Mouse (Mus musculus): Measurements from ENCODE around the gene Ddx54.

Gene Ddx54

GRCm38 (mm10) chr5:120609246-120609775 lies 3.2 kb upstream of the Ddx54 start:
- DNase-seq (ENCODE audit: low read depth, low spot score), result no peak

DNA sequence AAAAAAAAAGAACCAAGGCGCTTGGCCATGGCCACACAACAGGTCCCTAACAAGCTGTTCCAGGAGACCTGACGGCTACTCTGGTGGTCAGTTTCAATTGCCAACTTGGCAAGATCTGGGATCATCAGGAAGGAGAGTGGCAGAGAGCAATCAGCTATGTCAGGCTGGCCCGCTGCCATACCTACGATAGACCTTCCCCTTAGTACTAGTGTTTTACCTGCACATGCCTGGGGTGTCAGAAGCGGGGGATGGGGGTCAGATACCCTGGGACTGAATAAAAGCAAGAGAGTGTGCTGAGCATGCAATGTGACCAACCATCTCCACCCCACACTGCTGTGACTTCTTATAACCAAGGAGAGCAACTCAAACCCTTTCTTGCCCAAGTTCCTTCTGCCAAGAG lies 1.6 kb upstream of the Ddx54 start:
- DNase-seq (ENCODE audit: low read depth, low spot score), result no peak

DNA sequence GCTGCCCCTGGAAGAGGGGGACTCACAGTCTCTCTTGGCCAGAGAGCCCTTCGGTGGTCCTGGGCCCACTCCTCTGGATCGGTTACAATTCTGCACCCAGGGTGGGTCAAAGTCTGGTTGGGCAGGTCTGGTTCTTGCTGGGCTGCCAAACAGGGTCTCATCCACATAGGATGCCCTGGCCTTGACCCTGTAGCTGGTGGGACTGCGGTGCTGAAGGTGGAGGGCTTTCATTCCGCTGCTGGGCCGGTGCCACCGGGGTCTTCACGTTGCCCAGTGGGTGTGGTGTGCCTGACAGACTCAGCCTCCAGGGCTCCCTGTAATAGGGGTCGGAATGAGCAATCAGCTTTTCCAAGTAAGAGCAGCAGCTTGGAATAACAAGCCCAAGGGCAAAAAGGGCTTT lies 1.1 kb upstream of the Ddx54 start:
- no peak for DNase-seq (ENCODE audit: low read depth, low spot score)

GRCm38 (mm10) chr5:120612822-120613604 lies 474 bp downstream of the Ddx54 start:
- DNase-seq (ENCODE audit: low read depth, low spot score), result peak; percentile 100

DNA sequence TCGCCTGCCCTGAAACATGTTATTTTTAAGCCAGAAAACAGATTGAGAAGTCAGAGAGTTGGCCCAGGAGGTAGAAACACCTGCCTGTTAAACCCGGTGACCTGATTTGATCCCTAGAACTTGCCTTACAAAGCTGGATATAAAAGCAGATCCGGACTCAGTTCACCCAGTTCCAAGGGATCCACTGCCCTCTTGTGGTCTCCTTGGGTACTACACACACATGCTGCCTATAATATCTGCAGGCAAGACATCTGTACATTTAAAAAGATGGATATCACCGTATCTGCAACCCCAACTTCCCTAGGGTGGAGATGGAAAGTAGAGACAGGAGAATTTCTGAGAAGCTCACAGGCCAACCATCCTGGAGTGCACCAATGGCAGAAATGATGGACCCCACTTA lies 3.4 kb downstream of the Ddx54 start:
- DNase-seq (ENCODE audit: low read depth, low spot score), result no peak

GRCm38 (mm10) chr5:120618778-120619177 lies 6.2 kb downstream of the Ddx54 start:
- no peak for DNase-seq (ENCODE audit: low read depth, low spot score)

DNA sequence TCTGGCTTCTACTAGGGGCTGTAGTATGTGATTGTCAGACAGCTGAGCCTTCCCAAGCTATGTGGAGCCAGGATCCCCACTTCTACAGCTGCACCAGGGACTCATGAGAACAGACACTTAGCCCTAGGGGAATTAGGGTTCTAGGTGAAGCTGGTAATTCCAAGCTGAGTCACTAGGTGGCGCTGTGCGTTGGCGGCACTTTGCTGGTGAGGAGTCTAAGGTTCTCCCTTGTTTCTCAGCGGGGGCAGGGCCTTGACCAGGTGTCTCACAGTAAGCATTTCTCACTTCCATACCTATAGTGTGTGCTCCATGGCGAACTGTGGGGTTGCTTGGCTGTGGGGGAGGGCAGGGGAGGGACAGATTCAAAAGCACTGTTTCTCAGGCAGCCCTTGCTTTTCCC lies 6.7 kb downstream of the Ddx54 start:
- DNase-seq (ENCODE audit: low read depth, low spot score), result no peak

GRCm38 (mm10) chr5:120620375-120621077 lies 8.0 kb downstream of the Ddx54 start:
- no peak for DNase-seq (ENCODE audit: low read depth, low spot score)

DNA sequence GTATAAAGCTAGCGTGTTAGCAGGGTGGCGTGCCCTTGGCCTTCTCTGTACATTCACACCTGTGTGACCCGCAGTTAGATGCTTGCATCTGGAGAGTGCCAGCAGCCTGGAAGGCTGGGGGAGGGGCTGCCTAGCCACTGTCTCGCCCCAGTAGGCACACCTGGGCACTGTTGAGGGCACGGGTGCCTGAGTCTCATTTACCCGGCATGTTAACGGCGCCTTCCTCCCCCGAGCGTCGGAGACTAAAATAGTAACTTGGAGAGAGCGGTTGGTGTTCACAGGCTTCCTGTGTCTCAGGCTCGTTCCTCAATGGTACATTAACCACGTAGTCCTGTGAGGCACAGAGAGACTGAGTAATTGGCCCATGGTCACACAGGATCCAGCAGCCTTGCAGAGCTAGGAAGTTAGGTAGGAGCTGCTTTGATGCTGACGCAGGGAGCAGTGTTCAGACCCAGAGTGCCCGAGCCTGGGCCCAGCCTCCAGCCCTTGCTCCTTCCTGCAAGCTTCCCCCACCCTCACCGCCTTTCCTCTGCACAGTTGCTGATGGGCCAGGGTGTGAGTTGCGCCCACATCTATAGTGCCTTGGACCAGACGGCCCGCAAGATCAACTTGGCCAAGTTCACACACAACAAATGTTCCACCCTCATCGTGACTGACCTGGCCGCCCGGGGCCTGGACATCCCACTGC lies 8.7 kb downstream of the Ddx54 start:
- no peak for DNase-seq (ENCODE audit: low read depth, low spot score)

DNA sequence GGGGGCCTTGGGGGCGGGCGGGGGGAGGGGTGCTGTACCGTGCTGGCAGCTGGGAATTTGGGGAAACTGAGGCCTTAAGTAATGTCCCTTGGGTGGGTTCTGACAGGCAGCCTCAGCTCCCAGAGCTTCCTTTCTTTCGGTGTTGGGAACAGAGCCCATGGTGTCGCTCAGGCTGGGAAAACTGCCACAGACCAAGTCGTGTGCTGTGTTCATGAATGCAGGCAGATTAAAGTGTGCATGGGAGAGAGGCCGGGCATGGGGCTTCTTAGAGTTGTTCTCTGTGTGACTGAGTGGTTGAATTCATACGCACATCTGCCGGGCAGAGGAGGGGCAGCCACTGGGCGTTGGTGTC lies 9.3 kb downstream of the Ddx54 start:
- DNase-seq (ENCODE audit: low read depth, low spot score), result no peak

DNA sequence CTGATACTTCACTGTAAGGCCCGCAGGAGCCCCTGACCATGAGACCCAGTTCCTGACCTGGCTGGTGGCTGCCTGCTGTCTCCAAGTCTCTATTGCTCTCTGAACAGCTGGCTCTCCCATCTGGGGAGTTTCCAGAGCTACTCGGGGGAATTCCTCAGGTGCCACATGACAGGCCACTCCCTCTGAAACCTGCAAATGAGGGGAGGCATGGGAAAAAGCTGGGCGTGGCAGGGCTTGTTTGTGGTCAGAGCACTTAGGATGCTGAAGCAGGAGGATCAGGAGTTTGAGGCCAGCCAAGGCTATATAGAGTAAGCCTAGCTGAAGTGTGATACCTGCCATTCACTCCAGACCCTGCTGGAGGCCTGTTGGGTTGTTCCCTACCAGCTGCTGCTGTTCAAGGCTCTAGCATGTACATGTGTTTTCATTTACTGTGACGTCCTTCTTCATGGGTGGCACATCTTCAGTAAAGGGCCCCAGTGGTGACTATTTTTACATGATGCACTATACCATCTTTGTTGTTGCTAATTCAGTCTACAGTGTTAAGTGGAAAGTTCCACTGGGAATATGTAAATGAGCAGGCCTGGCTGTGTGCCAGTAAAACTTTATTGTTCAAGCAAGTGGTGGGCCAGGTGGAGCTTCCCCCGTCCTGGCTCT lies 9.8 kb downstream of the Ddx54 start:
- no peak for DNase-seq (ENCODE audit: low read depth, low spot score)

DNA sequence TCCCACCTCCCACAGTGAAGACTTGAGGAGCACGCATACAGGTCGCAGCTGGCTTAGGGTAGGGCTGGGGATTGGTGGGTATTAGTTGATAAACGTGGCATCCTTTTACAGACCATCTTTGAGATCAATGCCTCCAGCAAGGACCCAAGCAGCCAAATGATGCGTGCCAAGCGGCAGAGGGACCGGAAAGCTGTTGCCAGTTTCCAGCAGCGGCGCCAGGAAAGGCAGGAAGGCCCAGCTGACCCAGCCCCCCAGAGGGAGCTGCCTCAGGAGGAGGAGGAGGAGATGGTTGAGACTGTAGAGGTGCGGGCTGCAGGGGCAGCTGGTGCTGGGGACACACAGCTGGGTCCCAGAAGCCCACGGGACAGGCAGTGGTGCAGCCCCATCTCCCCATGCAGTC lies 11.9 kb downstream of the Ddx54 start:
- no peak for DNase-seq (ENCODE audit: low read depth, low spot score)

- no peak for DNase-seq (ENCODE audit: low read depth, low spot score)
Observed at GRCm38 (mm10) chr5:120626399-120626798, 13.9 kb downstream of the Ddx54 start.

DNA sequence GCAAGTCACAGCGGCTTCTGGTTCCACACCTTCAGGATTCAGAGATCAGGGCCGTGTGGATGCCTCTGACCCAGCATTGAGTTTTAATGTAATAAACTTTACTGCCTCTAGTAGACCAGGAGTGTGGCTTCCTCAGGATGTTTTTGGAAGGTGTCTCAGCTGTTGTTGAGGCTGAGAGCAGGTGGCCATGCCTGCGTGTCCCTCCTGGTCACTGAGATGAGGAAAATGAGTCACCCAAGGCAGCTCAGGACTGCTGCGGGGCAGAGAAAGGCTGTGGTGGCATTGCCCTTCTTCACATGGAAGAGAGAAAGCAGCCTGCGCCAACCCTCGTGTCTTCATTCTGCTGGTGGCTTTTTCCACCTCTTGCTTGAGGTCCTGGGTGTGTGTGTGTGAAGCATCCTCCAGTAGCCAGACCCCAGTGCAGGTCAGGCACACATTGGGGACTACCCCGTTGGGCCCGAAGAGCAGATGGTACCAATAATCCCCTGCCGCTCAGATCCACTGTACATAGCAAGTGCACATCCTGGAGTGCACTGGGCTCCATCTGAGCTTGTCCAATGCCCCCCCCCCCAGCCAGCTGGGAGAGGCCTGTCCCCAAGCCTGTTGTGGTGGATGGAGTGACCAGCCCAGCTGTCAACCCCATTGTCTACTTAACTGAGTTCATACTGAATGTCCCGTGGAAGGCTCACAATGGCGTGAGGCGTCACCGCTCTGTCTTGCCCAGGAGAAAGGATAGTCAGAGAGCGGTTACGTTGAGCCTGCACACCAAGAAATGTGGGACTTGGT lies 15.2 kb downstream of the Ddx54 start:
- no peak for DNase-seq (ENCODE audit: low read depth, low spot score)

GRCm38 (mm10) chr5:120628624-120629023 lies 16.1 kb downstream of the Ddx54 start:
- no peak for DNase-seq (ENCODE audit: low read depth, low spot score)

GRCm38 (mm10) chr5:120631128-120631527 lies 18.6 kb downstream of the Ddx54 start:
- DNase-seq (ENCODE audit: low read depth, low spot score), result no peak

- no peak for DNase-seq (ENCODE audit: low read depth, low spot score)
Observed at GRCm38 (mm10) chr5:120631892-120632291, 19.4 kb downstream of the Ddx54 start.

- DNase-seq (ENCODE audit: low read depth, low spot score), result no peak
Observed at GRCm38 (mm10) chr5:120634131-120634530, 21.6 kb downstream of the Ddx54 start, which contains the start of gene Cfap73. Cfap73 (minus strand) TSS chr5:120634235.

GRCm38 (mm10) chr5:120634860-120635259 lies 22.3 kb downstream of the Ddx54 start:
- DNase-seq (ENCODE audit: low read depth, low spot score), result no peak

DNA sequence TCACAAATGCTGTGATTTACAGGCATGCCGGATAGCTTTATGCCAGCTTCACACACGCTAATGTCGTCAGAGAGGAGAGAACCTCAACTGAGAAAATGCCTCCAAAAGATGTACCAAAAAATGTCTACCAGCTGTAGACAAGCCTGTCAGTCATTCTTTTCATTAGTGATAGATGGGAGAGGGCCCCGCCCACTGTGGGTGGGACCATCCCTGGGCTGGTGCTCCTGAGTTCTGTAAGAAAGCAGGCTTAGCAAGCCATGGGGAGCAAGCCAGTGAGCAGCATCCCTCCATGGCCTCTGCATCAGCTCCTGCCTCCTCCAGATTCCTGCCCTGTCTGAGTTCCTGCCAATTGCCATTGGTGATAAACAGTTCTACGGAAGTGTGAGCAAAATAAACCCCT lies 23.1 kb downstream of the Ddx54 start:
- DNase-seq (ENCODE audit: low read depth, low spot score), result no peak

- no peak for DNase-seq (ENCODE audit: low read depth, low spot score)
Observed at GRCm38 (mm10) chr5:120640094-120640493, 27.6 kb downstream of the Ddx54 start.
